31 mouse cellular contexts compared by ENCODE assay signal in the genomic region with DNA sequence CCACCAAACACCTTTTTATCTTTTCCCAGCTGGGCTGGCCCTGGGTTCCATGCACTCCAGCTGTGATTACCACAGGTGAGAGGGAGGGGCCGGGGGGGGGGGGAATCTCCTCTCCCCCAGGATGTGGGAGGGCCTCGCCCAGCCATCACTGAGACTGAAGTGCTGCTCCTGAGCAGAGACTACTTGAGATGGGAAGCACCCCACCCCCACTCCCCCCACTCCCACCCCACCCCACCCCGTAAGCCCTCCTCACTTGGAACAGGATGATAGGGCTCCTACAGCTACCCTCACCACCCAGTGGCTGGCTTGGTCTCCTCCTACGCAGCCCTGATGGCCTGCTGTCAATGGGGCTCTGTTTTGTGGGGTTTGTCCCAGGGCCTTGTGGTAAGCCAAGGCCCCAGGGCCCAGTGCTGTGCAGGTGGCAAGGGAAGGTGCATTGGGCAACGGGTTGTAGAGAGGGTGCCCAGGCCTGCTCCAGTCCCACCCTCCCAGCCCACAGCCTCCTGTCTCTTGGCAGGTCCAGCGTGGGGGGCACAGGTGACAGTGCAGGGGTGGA. TPM values are rescaled to one million over a fixed set of nuclear protein-coding genes. Genes with fewer than 3 reads are reported as not detected.
DNase-seq lines count a peak whose midpoint lies in the region; ATAC-seq and TF ChIP-seq lines count a peak whose summit lies in the region.
"Had no signal": no experiment of that assay in that cellular context is flagged by ENCODE, and none has a peak within 500 bp of the region (broad histone marks: within the 10 kb centered on the region; RNA-seq: fewer than 3 reads in every experiment).

Gene Krt79 (minus strand): TSS at position 51 of the 556 bp plus-strand sequence.

- DNase-seq in heart, embryonic 10.5 days (ENCODE audit: low spot score), result no peak
- no peak for DNase-seq in heart, adult 8-10 months (ENCODE audit: low spot score)
- no peak for DNase-seq in lung, postnatal 4 days
- no peak for DNase-seq in ES-E14 (ENCODE audit: low read depth, low spot score)
- no peak for DNase-seq in limb, embryonic 10.5 days (ENCODE audit: low spot score)
- no peak for DNase-seq in frontal cortex, postnatal 10 days (ENCODE audit: low spot score in 2 of 2)
- DNase-seq: adrenal gland, postnatal 25 days; cerebellum, adult 18-20 months; cerebellum, postnatal 10 days; gastrocnemius, postnatal 25 days; heart, adult 11 months; heart, postnatal 4 days; kidney, adult 8-10 months; kidney, postnatal 14 days; right cerebral cortex, postnatal 4 days; thymus, postnatal 4 days had no signal

- H3K9me3 ChIP-seq in heart, embryonic 10.5 days, result no peaks in the 10 kb centered on the region
- H3K9me3 ChIP-seq in lung, embryonic 15.5 days, result no peaks in the 10 kb centered on the region
- no peaks in the 10 kb centered on the region for H3K9me3 ChIP-seq in ES-E14 (ENCODE audit: control insufficient read depth, insufficient read depth, low read depth, low read length)
- H3K9me3 ChIP-seq in limb, embryonic 10.5 days (replicated peaks), result no peaks in the 10 kb centered on the region
- H3K9me3 ChIP-seq: forebrain, embryonic 12.5 days; heart, embryonic 12.5 days; hindbrain, embryonic 13.5 days; neural tube, embryonic 12.5 days had no signal

- H3K4me3 ChIP-seq in heart, embryonic 10.5 days, result no peak within 1 kb of the TSS
- no peak within 1 kb of the TSS for H3K4me3 ChIP-seq in lung, embryonic 15.5 days
- no peak within 1 kb of the TSS; a peak in 1 of 4 replicates for H3K4me3 ChIP-seq in ES-E14 (ENCODE audit: insufficient read depth in 1 of 2, low read depth in 1 of 2, low read length in 2 of 2, poor library complexity in 1 of 2, severe bottlenecking in 1 of 2)
- H3K4me3 ChIP-seq in limb, embryonic 10.5 days, result no peak within 1 kb of the TSS
- H3K4me3 ChIP-seq: forebrain, embryonic 12.5 days; heart, embryonic 12.5 days; hindbrain, embryonic 13.5 days; myocyte; neural tube, embryonic 12.5 days had no signal

- no peaks in the 10 kb centered on the region for H3K36me3 ChIP-seq in heart, embryonic 10.5 days
- no peaks in the 10 kb centered on the region for H3K36me3 ChIP-seq in lung, embryonic 15.5 days
- H3K36me3 ChIP-seq in ES-E14 (ENCODE audit: control insufficient read depth, insufficient read depth, low read length, poor library complexity, severe bottlenecking), result no peaks in the 10 kb centered on the region
- H3K36me3 ChIP-seq in limb, embryonic 10.5 days, result no peaks in the 10 kb centered on the region
- H3K36me3 ChIP-seq: forebrain, embryonic 12.5 days; heart, embryonic 12.5 days; hindbrain, embryonic 13.5 days; neural tube, embryonic 12.5 days had no signal

- H3K4me1 ChIP-seq in heart, embryonic 10.5 days, result peaks cover 40% of the 10 kb centered on the region
- peaks cover 29% of the 10 kb centered on the region for H3K4me1 ChIP-seq in lung, embryonic 15.5 days
- peaks cover 0 to 10% of the 10 kb centered on the region in 2 experiments; a peak in 2 of 4 replicates for H3K4me1 ChIP-seq in ES-E14 (ENCODE audit: control insufficient read depth in 2 of 2, insufficient read depth in 2 of 2, low read length in 2 of 2, poor library complexity in 1 of 2)
- H3K4me1 ChIP-seq in limb, embryonic 10.5 days, result peaks cover 19% of the 10 kb centered on the region
- H3K4me1 ChIP-seq: forebrain, embryonic 12.5 days; neural tube, embryonic 12.5 days had no signal

- H3K27ac ChIP-seq in heart, embryonic 10.5 days, result peak within 1 kb of the TSS; percentile 38; the same call in 1 of the 2 replicates
- H3K27ac ChIP-seq in lung, embryonic 15.5 days, result peak within 1 kb of the TSS; percentile 31; the same call in 1 of the 2 replicates
- no peak within 1 kb of the TSS for H3K27ac ChIP-seq in ES-E14 (ENCODE audit: insufficient read depth, low read depth, low read length, poor library complexity, severe bottlenecking)
- peak within 1 kb of the TSS; percentile 36 for H3K27ac ChIP-seq in limb, embryonic 10.5 days
- H3K27ac ChIP-seq: forebrain, embryonic 12.5 days; hindbrain, embryonic 13.5 days; macrophage; neural tube, embryonic 12.5 days had no signal

- no peak within 1 kb of the TSS for H3K9ac ChIP-seq in lung, embryonic 15.5 days
- H3K9ac ChIP-seq in ES-E14 (ENCODE audit: insufficient read depth, low read depth, low read length, poor library complexity, severe bottlenecking), result 0 out of 2 replicates have a peak within 1 kb of the TSS, but pooled peaks have one; percentile 1
- H3K9ac ChIP-seq: forebrain, embryonic 12.5 days; heart, embryonic 12.5 days; hindbrain, embryonic 13.5 days; neural tube, embryonic 12.5 days had no signal

- no peak for ATAC-seq in lung, embryonic 15.5 days (ENCODE audit: borderline replicate concordance, extremely low read depth, low FRiP score, low TSS enrichment)
- no peak for ATAC-seq in erythroblast, adult 5-6 weeks (replicated peaks; ENCODE audit: low FRiP score, poor library complexity, severe bottlenecking)
- ATAC-seq: intestine, embryonic 16.5 days had no signal

- peaks cover 24% of the 10 kb centered on the region for H3K27me3 ChIP-seq in heart, embryonic 10.5 days (ENCODE audit: insufficient read depth, poor library complexity, severe bottlenecking)
- H3K27me3 ChIP-seq in lung, embryonic 15.5 days, result no peaks in the 10 kb centered on the region
- peaks cover 4% of the 10 kb centered on the region; the same call in 1 of the 2 replicates for H3K27me3 ChIP-seq in limb, embryonic 10.5 days (ENCODE audit: low read depth, poor library complexity, severe bottlenecking)
- H3K27me3 ChIP-seq: forebrain, embryonic 12.5 days had no signal

- in situ Hi-C loops in ES-E14 (cut with MboI; ENCODE audit: low sequenced_read_pairs in 2 of 2, unreplicated experiment in 2 of 2), result no loop called here

- WGBS in heart, embryonic 10.5 days, result 45% methylated on average over 6 of the region's 6 CpGs
- WGBS in lung, embryonic 15.5 days, result 38% methylated on average over 6 of the region's 6 CpGs
- 54% methylated on average over 6 of the region's 6 CpGs for WGBS in limb, embryonic 10.5 days

- H3K4me2 ChIP-seq in lung, embryonic 15.5 days, result no peak within 1 kb of the TSS
- H3K4me2 ChIP-seq: forebrain, embryonic 12.5 days; hindbrain, embryonic 13.5 days; neural tube, embryonic 12.5 days had no signal

TF ChIP-seq in ES-E14, 5 proteins besides CTCF, POLR2A, EP300 and RAD21:
- TF ChIP-seq ZC3H11A (IDR thresholded peaks at IDR 0.05; ENCODE audit: borderline replicate concordance, low read depth, low read length), result no peak
- TF ChIP-seq HCFC1 (IDR thresholded peaks at IDR 0.05; ENCODE audit: borderline replicate concordance, insufficient read depth, low read length), result no peak
- no peak for TF ChIP-seq ZNF384 (IDR thresholded peaks at IDR 0.05; ENCODE audit: low read depth, low read length)
- no peak for TF ChIP-seq MAFK (IDR thresholded peaks at IDR 0.05; ENCODE audit: insufficient read depth, low read depth, low read length)
- no peak for TF ChIP-seq CHD2 (IDR thresholded peaks at IDR 0.05; ENCODE audit: low read depth, low read length)

RNA-seq across cellular contexts. Expression of gene Krt79, which starts in this region (rescaled TPM):
- 1.8 TPM in 2 replicates for polyA plus RNA-seq in heart, embryonic 10.5 days (2016; fragmentation: Nextera tagmentation; extraction: Ambion mirVana)
- total RNA-seq in heart, adult 8-10 months (2022), result not detected
- polyA plus RNA-seq in lung, embryonic 15.5 days (2015; fragmentation: Nextera tagmentation; extraction: Ambion mirVana), result 0.97 and 1.0 TPM in 2 replicates
- 0.74 and 2.0 TPM in 2 replicates for total RNA-seq in ES-E14 (2012; rRNA removed)
- not detected in 2 replicates for polyA plus RNA-seq in limb, embryonic 10.5 days (2016; fragmentation: Nextera tagmentation; extraction: Ambion mirVana)
- not detected in 2 replicates for total RNA-seq in erythroblast, adult 5-6 weeks (2015; ENCODE audit: low replicate concordance)
- total RNA-seq in erythroblast, adult 5-6 weeks (2017; ENCODE audit: low replicate concordance), result not detected in 2 replicates
- total RNA-seq: left cerebral cortex, adult 8-10 months; left cerebral cortex, postnatal 36 days; megakaryocyte-erythroid progenitor cell, adult 5-6 weeks had no signal
- polyA plus RNA-seq: cortical plate, adult 2 months; intestine, embryonic 16.5 days; liver, embryonic 16.5 days; macrophage; spleen, adult 2 months had no signal
